In the genomic region with DNA sequence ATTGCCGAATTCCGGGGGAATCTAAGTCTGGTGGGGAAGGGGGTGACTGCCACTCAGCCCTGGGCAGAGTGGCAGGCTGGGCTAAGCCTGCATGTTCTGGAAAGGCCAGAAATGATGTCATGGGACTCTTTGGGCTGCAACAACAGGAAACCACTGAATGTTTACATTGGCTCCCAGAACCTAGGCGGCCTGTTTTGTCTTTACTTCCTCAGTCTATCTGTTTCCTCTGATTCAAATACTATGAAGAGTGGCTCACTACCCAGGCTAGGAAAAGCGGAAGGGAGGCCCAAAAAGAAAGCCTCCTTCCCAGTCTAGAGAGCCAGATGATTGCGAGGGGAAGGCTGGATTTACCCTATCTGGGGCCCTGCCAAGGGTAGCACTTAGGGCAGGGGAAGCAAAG, we compare ENCODE assay signal across 8 mouse cellular contexts.
A peak's percentile ranks its signal among the peaks of the same experiment; 100 is the strongest.
DNase-seq lines count a peak whose midpoint lies in the region; ATAC-seq and TF ChIP-seq lines count a peak whose summit lies in the region.

No protein-coding gene starts in this region.

- no peaks in the 10 kb centered on the region for H3K27me3 ChIP-seq in heart, embryonic 14.5 days (ENCODE audit: control insufficient read depth, insufficient read depth, low read length)
- H3K27me3 ChIP-seq in liver, embryonic 14.5 days (ENCODE audit: control insufficient read depth, insufficient read depth, low read length): no peaks in the 10 kb centered on the region
- H3K27me3 ChIP-seq in stomach, embryonic 16.5 days (ENCODE audit: control insufficient read depth, insufficient read depth, low read length): no peaks in the 10 kb centered on the region

- peak overlapping the region; percentile 82 to 94 for H3K27ac ChIP-seq in heart, embryonic 14.5 days (replicated peaks in 1 of 2; ENCODE audit: control insufficient read depth in 1 of 2, insufficient read depth in 1 of 2, low read depth in 2 of 2, low read length in 2 of 2)
- no peak overlapping the region for H3K27ac ChIP-seq in liver, embryonic 14.5 days
- no peak overlapping the region for H3K27ac ChIP-seq in stomach, embryonic 16.5 days (ENCODE audit: low read length)

- no peak overlapping the region for H3K4me2 ChIP-seq in heart, embryonic 14.5 days (ENCODE audit: low read length)
- no peak overlapping the region for H3K4me2 ChIP-seq in liver, embryonic 14.5 days (ENCODE audit: low read depth)
- no peak overlapping the region for H3K4me2 ChIP-seq in stomach, embryonic 16.5 days (ENCODE audit: low read depth, low read length)

- WGBS in heart, embryonic 14.5 days: 43% methylated on average over 5 of the region's 5 CpGs
- WGBS in liver, embryonic 14.5 days (ENCODE audit: insufficient replicate concordance): 26% methylated on average over 5 of the region's 5 CpGs
- 47% methylated on average over 5 of the region's 5 CpGs for WGBS in stomach, embryonic 16.5 days

- no peak for TF ChIP-seq CTCF in liver, embryonic 14.5 days (IDR thresholded peaks at IDR 0.05; ENCODE audit: low read depth)

- no peaks in the 10 kb centered on the region for H3K36me3 ChIP-seq in heart, embryonic 14.5 days (ENCODE audit: control insufficient read depth, insufficient read depth, low read length)
- no peaks in the 10 kb centered on the region for H3K36me3 ChIP-seq in liver, embryonic 14.5 days (replicated peaks; ENCODE audit: control insufficient read depth, insufficient read depth, low read depth)
- no peaks in the 10 kb centered on the region for H3K36me3 ChIP-seq in stomach, embryonic 16.5 days (ENCODE audit: control insufficient read depth, insufficient read depth, low read length)

- DNase-seq in gastrocnemius, adult 18-20 months (ENCODE audit: low spot score): peak; percentile 9
- DNase-seq in gastrocnemius, adult 8-10 months (ENCODE audit: low spot score in 2 of 2): no peak
- DNase-seq in adrenal gland, postnatal 14 days: peak; percentile 15
- DNase-seq in liver, embryonic 14.5 days (ENCODE audit: low read depth in 3 of 3, low spot score in 3 of 3): no peak
- no peak for DNase-seq in frontal cortex, postnatal 14 days (ENCODE audit: low spot score in 2 of 2)
- DNase-seq in left cerebral cortex, adult 11 months (ENCODE audit: low spot score): no peak

- no peaks in the 10 kb centered on the region for H3K9me3 ChIP-seq in heart, embryonic 14.5 days (ENCODE audit: control insufficient read depth, low read length)
- no peaks in the 10 kb centered on the region for H3K9me3 ChIP-seq in liver, embryonic 14.5 days (ENCODE audit: control insufficient read depth, low read length)
- no peaks in the 10 kb centered on the region for H3K9me3 ChIP-seq in stomach, embryonic 16.5 days (replicated peaks; ENCODE audit: control insufficient read depth, low read length)

- ATAC-seq in heart, embryonic 14.5 days (ENCODE audit: insufficient number of reproducible peaks, insufficient read depth, low FRiP score, low read depth): peak; percentile 80
- peak; percentile 37; the same call in 1 of the 2 replicates for ATAC-seq in liver, embryonic 14.5 days (ENCODE audit: insufficient read depth)
- peak; percentile 44; the same call in 1 of the 2 replicates for ATAC-seq in stomach, embryonic 16.5 days (ENCODE audit: insufficient read depth, low FRiP score)

- no peak overlapping the region for H3K4me3 ChIP-seq in heart, embryonic 14.5 days (ENCODE audit: control insufficient read depth in 1 of 2, insufficient read depth in 1 of 2, low read depth in 1 of 2, low read length in 2 of 2)
- H3K4me3 ChIP-seq in liver, embryonic 14.5 days (ENCODE audit: insufficient read depth in 1 of 2, low read depth in 2 of 2, low read length in 2 of 2): no peak overlapping the region
- no peak overlapping the region for H3K4me3 ChIP-seq in stomach, embryonic 16.5 days (replicated peaks; ENCODE audit: low read length)

- TF ChIP-seq EP300 in liver, embryonic 14.5 days (IDR thresholded peaks at IDR 0.05; ENCODE audit: low read depth): no peak

- peaks cover 0 to 3% of the 10 kb centered on the region in 2 experiments; a peak in 2 of 4 replicates for H3K4me1 ChIP-seq in heart, embryonic 14.5 days (ENCODE audit: control insufficient read depth in 2 of 2, insufficient read depth in 2 of 2, low read length in 2 of 2)
- no peaks in the 10 kb centered on the region for H3K4me1 ChIP-seq in liver, embryonic 14.5 days (replicated peaks; ENCODE audit: control insufficient read depth in 2 of 2, insufficient read depth in 2 of 2, low read length in 1 of 2)
- H3K4me1 ChIP-seq in stomach, embryonic 16.5 days (ENCODE audit: control insufficient read depth, insufficient read depth, low read length): no peaks in the 10 kb centered on the region

- H3K9ac ChIP-seq in heart, embryonic 14.5 days (ENCODE audit: low read length): no peak overlapping the region
- H3K9ac ChIP-seq in liver, embryonic 14.5 days (replicated peaks): no peak overlapping the region
- H3K9ac ChIP-seq in stomach, embryonic 16.5 days (ENCODE audit: low read length): no peak overlapping the region

Comparison
In these comparisons a context has a peak if more than half of its experiments do, and no peak if none do; other contexts are left out.
1. DNase-seq: peak in gastrocnemius, adult 18-20 months (single experiment) and adrenal gland, postnatal 14 days (single experiment); none in gastrocnemius, adult 8-10 months (0 of 2), liver, embryonic 14.5 days (0 of 3), frontal cortex, postnatal 14 days (0 of 2) and left cerebral cortex, adult 11 months (single experiment).
2. H3K27ac ChIP-seq: peak in heart, embryonic 14.5 days (2 of 2); none in liver, embryonic 14.5 days (single experiment) and stomach, embryonic 16.5 days (single experiment).
3. Peak in every context shown above with its lines, with median percentiles within 50 percentile points of each other: ATAC-seq.